23 mouse cellular contexts compared by ENCODE assay signal in the genomic region with DNA sequence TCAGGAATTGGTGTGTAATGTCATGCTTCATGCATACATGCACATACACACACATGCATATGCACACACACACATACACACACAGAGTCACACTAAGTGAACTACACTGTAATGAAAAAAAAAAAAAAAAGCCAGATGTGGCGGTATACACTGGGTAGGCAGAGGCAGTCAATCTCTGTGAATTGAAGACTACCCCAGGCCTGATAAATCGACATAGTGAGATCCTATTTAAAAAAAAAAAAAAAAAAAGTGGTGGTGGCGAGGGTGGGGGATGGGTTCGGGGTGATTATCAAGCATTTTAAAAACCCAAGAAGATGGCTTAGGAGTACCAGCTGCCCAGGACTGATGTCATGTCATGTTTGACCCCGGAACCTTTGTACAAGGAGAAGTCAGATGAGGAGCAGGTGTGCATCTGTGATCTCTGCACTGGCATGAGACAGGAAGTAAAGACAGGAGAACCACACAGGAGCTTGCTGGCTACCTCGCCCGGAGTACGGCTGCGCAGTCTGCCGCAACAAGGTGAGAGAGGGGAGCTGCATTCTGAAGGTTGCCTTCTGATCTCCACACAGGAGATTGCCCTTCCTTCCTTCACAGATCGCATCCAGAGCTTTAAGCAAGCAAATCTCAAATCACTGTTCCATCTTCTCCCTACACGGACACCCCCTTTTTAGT. TPM values are rescaled to one million over a fixed set of nuclear protein-coding genes. Genes with fewer than 3 reads are reported as not detected.
"Had no signal": no experiment of that assay in that cellular context is flagged by ENCODE, and none has a peak within 500 bp of the region (broad histone marks: within the 10 kb centered on the region; RNA-seq: fewer than 3 reads in every experiment).

No protein-coding gene starts in this region.

- ATAC-seq: liver, postnatal 0 days; lung, postnatal 0 days; midbrain, embryonic 15.5 days had no signal

- DNase-seq: kidney, adult 18-20 months; kidney, postnatal 25 days; layer of hippocampus, postnatal 36 days; liver, postnatal 0 days; lung, embryonic 14.5 days; retina, postnatal 1 day had no signal

- H3K36me3 ChIP-seq: midbrain, embryonic 12.5 days; midbrain, embryonic 15.5 days; neural tube, embryonic 13.5 days had no signal

- H3K27ac ChIP-seq: kidney, postnatal 0 days; layer of hippocampus, adult 2 months; left cerebral cortex, adult 2 months; liver, embryonic 14.5 days; macrophage; midbrain, embryonic 12.5 days; midbrain, embryonic 15.5 days; neural tube, embryonic 13.5 days had no signal

- H3K9ac ChIP-seq: liver, embryonic 14.5 days; midbrain, embryonic 15.5 days had no signal

- H3K27me3 ChIP-seq: midbrain, embryonic 12.5 days; midbrain, embryonic 15.5 days; neural tube, embryonic 13.5 days had no signal

- H3K9me3 ChIP-seq: midbrain, embryonic 12.5 days; midbrain, embryonic 15.5 days; neural tube, embryonic 13.5 days had no signal

- H3K4me3 ChIP-seq: layer of hippocampus, adult 2 months had no signal

RNA-seq across cellular contexts. Expression of a gene that starts 5.7 kb away (rescaled TPM):
- polyA plus RNA-seq: kidney, postnatal 0 days; limb, embryonic 11.5 days; limb, embryonic 14.5 days; liver, adult 2 months; liver, embryonic 14.5 days; liver, postnatal 0 days; lung, embryonic 14.5 days; lung, postnatal 0 days; macrophage; midbrain, embryonic 12.5 days; midbrain, embryonic 15.5 days; small intestine, adult 2 months; spleen, adult 2 months; stomach, embryonic 16.5 days; urinary bladder, adult 2 months had no signal

RNA-seq across cellular contexts. Expression of a gene that starts 39.9 kb away (rescaled TPM):
- polyA plus RNA-seq: large intestine, adult 2 months; liver, adult 2 months; liver, embryonic 14.5 days; macrophage; small intestine, adult 2 months; spleen, adult 2 months; urinary bladder, adult 2 months had no signal
